Mouse (Mus musculus) cerebellum, postnatal 4 days (tissue): Measurements from ENCODE around the gene Cpa5.

ENCODE experiments used
- DNase-seq, 2 experiments: peaks; one replicate each; pipeline ENCODE4 v3.0.0; 2022; ENCODE audit warnings: low spot score in 2 of 2, mixed read lengths in 1 of 2

The Cpa5 gene

DNA sequence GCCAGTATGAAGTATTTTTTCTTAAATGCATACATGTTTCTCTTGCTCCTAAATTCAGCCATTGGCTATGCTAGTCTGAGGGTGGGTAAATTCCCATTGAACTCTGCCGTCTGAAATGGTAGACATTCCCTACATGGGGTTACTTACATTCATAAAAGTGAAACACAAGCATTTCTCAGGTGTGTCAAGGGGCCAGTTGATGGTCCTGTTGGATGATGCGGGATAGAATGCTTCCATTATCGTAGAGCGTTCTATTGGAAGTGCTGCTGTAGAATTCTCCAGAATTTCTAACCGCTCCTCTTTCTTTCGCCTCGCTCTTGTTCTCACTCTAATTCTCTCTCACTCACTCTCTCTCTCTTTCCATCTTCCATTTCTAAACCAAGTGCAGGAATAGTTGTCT, at the start of gene Cpa5:
Cpa5 (plus strand) TSS at position 301 of the 400 bp plus-strand sequence.
- peak in 1 of 2 experiments; percentile 8 for DNase-seq

DNA sequence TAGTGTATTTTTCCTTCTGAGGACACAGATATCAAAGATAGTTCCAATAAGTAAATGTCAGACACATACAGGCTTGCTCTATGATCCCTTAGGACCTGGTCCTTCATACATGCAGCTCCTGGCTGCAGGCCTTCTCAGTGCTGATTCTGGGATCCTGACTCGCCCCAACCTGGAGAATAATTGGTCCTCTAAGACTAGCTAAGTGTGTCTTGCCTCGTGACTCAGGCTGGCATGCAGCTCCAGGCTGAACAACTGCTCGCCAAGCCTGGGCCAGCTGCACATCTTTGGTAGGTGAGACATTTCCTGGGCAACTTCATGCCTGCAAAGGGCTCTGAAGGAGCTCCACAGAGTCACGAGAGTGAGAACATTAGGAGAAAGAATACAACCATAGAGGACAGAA, 48.7 kb upstream of the Cpa5 start:
- no peak for DNase-seq

DNA sequence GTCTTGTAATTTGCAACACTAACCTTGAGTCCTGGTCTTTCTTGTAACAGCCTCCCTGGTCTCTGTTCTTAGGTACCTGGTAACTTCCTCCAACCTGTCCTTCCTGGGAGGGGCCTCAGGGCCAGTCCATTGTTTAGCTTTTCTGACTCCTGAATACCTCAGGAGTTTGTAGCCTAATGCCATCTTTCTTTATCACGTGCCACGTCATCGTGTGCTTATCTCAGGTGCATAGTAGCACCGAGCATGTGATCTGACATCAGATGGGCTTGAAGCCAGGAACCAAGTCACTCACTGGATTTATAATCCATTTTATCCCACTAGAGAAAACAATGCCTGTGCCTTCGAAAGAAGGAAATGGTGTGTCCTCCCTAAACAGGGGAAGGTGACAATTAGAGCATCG, 47.2 kb upstream of the Cpa5 start:
- DNase-seq: no peak

DNA sequence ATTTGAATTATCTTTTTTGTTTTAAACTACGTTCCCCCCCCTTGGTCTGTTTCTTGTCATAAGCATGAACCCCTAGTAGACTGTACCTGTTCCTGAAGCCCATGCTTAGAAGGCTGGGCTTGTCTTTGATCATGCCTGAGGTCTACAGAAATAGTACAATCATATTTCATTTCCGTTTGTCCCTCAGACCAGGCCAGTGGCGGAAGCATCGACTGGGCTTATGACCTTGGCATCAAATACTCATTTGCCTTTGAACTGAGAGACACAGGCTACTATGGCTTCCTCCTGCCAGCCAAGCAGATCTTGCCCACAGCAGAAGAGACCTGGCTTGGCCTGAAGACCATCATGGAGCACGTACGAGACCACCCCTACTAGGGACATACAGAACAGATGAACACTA, 46.8 kb upstream of the Cpa5 start:
- no peak for DNase-seq

DNA sequence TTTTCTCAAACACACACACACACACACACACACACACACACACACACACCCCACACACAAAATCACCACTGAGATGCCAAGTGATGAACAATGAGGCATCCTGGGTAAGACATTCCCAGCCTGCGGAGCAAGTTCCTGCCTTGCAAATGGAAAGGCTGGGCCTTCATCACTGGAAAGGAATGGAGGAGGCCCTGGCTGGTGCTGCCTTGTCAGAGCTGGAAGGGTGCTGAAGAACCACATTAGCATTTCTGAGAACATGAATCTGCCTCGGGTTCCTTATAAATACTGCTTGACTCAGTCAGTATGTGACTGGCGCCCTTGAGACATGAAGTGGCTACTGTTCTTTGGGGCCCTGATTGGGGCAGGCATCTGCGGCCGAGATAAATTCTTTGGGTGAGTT, 42.7 kb upstream of the Cpa5 start, which contains the start of gene Cpa4:
Cpa4 (plus strand) TSS at position 301 of the 400 bp plus-strand sequence.
- DNase-seq: no peak

DNA sequence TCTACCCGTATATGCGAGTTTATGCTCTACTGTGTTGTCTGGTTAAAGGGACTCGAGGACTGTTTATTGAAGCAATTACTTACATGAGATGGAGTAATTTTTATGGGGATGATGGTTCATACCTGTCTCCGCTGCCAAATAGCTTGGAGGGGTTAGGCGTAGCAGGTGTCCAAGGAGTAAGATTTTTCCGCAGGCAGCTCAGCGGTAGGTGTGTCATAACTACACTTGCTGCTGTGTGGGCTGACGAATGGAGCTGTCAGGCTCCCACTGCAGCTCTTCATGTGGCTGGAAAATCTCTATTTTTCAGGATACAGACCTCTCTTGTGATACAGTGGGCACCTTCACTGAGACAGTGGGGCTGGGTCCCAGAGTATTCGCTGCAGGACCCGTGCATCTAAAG, 41.5 kb upstream of the Cpa5 start:
- DNase-seq: no peak

DNA sequence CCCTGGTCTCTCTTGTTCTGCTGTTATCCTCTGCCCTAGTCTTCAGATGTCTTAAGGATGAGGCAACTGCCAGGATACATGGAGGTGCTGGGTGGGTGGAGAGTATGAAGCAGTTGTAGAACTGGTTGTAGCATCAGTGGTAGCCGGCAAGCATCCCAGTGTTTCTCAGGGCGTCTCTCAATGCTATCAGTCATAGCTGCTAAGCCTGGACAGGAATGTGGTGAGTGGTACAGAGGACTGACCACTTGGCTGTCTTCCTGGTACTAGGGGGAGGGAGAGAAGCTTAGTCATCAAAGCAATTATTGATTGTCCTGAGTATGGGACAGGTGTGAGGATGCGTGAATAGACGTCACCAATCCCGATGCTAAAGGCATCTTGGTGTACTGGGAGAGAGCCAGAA, 40.8 kb upstream of the Cpa5 start:
- no peak for DNase-seq

DNA sequence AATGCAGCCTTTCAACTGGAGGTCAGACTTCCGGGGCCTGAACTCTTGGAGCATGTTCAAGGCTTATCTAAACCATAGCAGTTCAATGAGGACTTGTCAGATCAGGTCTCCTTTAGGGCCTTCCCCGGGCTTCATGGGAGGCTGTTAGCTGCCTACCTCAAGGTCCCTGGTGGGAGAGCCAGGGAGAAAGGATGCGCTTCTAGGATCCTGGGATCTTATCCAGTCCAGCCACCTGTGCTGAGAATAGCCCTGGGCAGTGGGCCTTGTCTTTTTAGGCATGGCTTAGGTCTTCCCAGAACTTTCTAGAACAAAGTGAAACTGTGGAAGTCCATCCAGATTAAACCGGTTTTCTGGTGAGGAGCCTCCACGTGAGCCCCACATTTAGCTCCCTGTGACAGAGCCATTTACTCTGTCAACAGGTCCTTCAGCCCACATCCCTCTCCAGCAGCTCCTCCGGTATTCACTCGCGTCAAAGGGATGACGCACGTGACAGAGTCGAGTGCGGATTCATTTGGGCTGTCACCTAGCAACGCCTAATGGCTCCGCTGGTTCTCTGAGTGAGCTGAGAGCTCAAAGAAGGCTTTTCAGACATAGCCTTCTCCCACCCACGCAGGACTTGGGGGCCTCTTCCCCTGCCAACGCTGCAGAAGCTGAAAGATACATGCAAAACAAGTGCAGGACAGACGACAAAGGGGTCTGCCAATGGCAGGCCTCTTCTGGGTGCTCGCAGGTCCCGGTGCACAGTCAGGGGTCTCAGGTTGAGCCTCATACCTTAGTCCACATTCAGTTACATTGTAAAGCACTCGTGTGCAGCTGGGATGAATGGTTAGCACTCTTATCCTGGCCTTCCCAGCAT, 38.1 kb upstream of the Cpa5 start:
- peak in 1 of 2 experiments; percentile 32 for DNase-seq

DNA sequence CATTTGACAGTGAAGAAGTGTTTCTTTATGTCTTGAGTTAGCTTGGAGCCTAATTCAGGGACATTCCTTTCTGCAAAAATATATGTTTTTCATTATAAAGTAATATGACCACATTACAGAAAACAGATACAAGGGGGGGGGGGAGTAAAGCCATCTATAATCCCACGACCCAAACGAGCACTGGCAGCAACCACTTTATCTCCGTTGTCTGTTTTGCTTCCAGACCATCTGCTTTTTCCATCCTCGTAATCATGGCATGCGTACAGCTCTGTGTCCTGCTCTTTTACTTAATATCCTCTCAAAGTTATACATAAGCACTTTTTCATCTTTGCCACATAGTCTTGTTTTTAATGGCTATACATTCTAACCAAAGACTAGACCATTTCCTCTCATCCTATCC, 37.4 kb upstream of the Cpa5 start:
- no peak for DNase-seq

DNA sequence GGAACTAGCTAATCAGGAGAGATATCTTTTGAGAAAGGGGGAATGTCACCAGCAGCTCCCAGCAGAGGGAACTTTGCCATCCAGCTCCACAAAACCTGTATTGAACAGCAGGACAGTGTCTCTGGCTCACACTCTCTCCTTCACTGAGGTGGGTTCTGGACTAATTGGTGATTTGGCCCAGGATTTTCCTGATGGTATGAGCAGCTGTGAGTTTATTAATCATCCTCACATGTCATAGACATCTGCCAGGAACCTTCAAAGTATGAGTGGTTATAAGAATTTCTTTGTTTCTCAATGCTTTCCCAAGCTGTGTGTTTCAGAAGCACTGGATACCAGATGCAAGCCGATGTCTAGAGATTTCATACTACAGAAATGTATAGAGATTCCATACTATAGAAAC, 35.9 kb upstream of the Cpa5 start:
- DNase-seq: no peak

DNA sequence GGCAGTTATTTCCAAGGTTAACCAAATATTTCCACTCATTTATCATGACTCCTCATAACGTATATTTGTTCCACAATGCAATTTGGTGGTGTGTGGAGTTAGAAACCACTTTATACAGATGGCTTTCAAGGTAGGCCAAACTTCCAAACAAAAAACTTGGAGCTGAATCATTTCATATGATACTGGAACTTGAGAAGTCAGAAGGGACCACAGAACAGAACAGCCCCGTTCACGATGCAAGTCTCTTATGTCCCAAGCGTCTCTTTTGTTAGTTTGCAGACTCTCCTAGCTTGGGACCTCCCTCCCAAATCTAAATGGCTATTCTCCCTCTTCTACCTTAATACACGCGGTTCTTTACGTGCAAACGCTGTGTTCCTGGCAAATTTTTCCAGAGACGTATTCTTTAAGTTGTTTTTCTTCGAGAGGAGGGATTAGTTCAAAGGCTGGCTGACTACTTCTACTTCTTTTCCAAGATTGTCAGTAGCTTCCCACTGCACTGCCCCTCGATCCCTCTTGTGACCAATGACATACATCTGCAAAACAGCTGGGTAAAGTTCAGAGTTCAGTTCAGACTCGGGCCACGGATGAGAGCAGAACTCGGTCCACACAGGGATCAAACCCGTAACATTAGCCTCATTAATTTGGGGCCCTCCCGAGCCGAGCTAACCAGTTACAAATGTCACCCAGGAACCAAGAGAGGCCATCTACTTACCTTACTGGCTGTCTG, 34.2 kb upstream of the Cpa5 start:
- no peak for DNase-seq

DNA sequence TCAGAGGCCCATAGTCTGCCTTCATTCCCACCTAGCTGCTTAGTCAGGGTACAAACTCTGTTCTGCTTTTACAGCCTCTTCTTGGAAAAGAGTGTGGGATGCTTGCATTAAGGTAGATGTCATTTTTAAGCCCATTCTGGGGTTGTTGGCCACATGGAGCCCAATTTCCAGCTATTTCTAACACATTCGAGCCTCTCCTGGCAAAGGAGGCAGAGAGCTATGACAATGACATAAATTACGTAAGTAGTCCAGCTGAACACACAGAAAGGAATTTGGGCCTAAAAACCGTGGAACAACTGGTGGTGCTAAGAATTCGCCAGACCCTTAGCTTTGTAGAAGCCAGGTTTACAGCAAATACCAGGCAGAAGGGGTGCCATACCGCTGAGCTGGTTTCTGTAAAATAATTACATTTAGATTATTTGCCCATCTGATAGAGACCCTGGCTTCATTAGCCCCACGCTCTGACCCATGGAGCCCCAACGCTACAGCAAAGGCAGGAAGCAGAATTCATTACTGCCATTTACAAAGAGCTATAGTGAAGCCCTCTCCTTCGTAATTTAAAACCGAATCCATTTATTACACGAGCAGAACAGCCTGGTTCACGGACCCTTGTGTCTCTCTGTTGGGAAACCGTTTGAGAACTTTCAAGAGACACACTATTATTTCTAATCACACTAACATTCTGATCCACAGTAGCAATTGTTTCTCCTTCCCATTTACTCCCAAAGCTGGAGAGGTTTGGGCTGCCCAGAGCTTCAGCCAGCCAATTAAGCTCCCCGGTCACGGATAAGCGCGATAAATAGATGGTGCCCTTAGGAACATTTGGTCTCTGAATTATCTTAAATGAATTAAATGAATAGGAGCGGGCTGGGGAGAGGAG, 30.6 kb upstream of the Cpa5 start:
- DNase-seq: no peak

DNA sequence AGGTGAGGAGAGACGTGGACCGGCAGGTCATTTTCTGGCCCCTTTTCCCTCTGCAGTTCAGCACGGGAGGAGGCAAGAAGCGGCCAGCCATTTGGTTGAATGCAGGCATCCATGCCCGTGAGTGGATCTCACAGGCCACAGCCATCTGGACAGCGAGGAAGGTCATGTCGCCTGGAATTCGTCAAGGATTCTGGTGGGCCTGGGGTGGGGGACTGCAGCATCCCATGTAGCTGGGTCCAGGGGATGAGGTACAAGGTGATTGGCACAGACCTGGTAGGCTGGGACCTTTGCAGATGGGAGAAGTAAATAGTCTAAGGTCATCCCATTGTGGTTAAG, 30.0 kb upstream of the Cpa5 start:
- no peak for DNase-seq

DNA sequence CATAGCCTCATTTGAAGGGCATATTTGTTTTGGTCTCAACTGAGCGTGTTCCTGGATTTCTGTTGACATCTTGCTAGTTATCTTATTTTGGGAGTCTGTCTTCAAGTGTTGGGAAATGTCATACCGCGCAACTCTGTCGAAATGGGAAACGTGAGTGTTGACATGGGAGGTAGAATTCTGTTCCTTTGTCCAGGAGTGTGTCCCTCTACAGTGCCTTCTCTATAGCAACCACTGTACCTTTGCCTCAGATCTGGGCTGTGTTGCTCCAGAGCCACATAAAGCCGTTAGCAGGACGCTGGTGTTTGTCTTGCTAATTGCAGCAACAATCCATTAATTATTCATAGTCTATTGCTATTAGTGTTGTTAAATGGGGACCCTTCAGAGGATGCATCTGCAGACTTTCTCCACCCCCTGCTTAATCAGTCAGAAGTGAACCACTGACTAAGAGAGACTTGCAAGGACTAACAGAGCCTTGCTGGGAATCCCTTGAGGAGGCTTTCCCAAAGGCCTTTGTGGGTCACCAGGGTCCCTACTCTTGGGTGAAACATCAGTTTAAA, 23.8 kb upstream of the Cpa5 start:
- DNase-seq: no peak

DNA sequence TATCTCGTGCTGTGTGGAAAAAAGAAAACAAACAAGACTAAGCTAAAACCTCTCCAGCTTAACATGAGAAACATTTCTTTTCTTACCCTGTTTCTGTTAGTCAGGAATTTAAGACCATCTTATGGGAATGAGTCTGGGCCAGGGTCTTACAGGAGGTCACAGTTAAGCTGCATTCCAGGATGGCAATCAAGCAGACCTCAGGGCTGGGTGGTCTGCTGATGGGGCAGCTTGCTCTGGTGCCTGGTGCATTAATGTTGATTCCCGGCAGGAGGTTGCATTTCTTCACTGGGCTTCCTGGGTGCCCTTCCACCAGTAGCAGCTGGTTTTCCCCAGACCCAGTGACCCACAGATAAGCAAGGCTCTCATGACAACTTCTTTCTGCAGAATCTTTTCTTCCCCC, 21.0 kb upstream of the Cpa5 start:
- no peak for DNase-seq

DNA sequence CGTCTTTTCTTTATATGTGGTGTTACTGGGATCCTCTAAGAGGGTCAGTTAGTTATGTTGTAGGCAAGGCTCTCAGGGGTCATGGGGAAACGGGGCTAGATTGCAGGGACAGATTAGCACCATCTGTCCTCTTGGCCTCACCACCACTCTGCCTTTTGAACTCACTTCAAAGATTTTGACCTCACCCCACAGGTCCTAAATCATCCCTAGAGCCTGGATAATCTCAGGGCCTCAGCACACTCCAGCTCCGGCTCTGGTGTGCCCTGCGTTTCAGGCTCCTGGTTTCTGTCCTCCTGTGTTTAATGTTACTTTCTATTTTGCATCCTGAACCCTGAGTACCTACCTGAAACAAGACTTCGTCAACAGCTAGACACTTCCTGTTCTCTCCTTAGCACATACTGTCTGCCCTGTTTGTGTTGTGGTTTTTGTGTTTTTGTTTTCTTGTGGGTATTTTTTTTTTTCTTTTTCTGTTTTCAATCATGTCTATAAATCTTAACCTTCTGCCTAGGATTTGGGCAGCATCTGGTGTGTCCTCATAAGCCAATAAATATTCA, 18.9 kb upstream of the Cpa5 start:
- no peak for DNase-seq

DNA sequence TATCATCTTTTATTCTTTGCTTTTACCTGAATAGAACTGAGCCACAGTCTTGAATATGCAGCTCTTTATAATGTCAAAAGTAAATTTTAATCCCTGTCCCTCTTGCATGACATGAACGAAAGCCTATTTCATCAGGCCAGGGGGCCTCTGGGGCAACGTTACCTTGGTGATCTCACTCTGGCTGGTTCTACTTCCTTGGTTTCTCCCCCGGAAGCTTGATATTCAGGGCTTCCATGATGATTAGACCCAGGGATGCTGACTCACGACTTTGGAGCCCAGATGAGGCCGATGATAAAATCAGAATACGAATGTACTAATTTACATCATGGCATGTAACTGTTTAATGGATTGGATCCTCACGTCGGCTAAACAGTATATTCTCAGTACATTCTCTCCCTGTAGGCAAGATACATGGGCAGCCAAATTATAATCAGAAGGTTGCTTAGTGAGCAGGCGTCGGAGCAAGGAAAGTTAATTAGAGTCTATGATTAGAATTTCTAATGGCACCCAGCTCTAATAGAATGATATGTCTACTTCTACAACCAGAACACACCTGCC, 18.3 kb upstream of the Cpa5 start:
- no peak for DNase-seq

DNA sequence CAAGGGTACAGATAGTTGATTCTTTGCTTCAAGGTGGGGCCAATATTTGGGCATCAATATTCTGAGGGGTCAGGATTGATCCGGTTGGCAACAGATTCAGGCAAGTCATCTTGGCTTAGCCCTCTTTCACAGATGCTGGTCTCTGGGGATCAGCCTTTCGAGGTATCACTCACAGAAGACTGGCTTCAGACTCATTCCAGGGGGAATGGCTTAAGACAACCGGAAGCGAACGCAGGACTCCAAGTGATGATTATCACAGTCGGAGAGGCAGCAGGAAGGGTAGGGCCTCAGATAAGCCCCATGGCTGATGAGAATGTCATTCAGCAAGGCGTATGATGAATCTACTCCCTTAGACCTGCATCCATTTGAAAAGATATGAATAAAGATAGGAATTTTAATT, 16.4 kb upstream of the Cpa5 start:
- DNase-seq: no peak

DNA sequence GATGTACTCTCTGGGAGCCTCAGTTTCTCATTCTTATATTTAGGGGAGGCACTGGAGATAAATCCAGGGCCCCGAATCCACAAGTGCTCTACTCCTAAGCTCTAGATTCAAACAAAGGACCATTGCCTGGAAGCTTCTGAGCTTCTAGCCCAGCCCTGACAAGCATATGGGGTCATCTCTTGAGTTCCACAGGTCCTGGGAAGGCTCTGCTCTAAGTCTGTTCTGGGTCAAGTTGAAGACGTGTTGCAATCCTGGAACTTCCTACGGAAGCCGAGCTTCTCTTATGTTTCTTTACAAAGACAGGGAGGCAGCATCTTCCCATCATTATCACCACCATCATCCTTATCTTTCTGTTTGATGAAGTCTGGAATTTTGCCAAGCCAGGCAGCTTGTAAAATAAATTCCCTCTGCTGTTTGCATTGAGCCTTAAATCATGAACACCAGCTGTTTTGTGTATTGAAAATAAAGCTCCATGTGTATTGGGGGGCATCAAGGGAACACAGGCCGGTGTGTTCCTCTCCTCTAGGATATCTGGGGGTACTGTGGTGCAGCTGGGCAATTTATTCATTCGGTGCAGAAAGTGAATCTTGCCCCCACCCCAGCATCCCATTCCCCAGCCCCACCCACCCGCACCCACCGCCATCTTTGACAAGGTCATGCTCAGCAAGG, 14.4 kb upstream of the Cpa5 start:
- DNase-seq: no peak

DNA sequence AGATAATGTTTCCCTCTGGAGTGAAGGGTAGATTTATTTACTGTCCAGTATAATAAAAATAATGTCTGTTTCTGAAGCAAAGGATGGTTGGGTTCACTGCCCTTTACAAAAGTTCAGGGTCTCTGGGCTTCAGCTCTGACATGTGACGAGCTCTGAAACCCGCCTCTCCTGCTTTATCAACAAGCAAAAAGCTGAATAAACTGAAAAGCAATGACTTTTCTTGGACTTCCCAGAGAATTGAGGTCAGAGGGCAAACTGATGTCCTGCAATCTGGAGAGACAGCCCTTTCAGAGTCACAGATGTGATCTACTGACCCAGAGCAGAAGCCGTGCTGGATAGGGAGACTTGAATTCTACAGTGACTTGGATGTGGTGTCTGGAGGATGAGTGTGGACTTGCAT, 10.8 kb upstream of the Cpa5 start:
- DNase-seq: no peak

DNA sequence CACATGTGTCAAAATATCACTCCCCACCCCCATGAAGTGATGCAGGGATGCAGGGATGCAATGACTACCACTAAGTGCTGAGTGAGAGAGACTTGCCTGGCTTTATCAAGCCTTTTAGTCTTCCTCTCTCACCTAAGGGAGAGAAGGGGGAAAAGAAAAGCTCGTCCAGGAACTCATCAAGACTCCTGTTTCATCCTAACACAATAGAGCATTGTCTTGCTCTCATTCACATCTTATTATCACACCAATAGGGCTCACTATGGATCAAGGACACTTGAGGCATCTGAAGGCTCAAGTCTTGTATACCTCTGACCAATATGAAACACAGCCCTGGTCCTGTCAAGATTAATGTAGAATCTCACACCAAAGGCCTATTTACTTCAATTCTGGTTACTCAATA, 9.8 kb upstream of the Cpa5 start:
- no peak for DNase-seq
